28 mouse cellular contexts compared by ENCODE assay signal in the genomic region with DNA sequence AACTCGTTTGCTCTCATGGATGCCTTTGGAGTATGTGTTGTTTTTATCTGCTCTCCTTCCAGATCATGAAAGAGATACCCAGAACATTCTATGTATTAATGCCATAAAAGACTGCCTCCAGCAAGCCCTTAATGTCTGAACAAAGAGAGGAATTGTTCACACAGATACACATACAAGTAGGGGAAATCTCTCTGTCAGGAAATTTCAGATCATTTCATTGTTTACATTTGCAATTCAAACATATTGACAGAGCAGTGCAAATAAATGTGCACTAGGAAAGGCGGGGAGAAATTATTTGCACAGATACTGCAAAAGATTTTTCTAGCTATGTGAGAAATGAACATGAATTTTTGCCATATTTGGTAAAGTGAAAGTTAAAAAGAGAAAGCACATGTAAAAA.
A peak's percentile ranks its signal among the peaks of the same experiment; 100 is the strongest.
DNase-seq lines count a peak whose midpoint lies in the region; ATAC-seq and TF ChIP-seq lines count a peak whose summit lies in the region.
"Had no signal": no experiment of that assay in that cellular context is flagged by ENCODE, and none has a peak within 500 bp of the region (broad histone marks: within the 10 kb centered on the region; RNA-seq: fewer than 3 reads in every experiment).

No protein-coding gene starts in this region.

- H3K79me2 ChIP-seq in CH12.LX (replicated peaks; ENCODE audit: control insufficient read depth, extremely low read depth, insufficient read depth, poor library complexity, severe bottlenecking) = no peaks in the 10 kb centered on the region

- TF ChIP-seq RAD21 in CH12.LX (IDR thresholded peaks at IDR 0.05; ENCODE audit: low read depth, low read length) = no peak

- ATAC-seq in intestine, embryonic 14.5 days (replicated peaks; ENCODE audit: low FRiP score, low TSS enrichment, low read depth) = 0 out of 2 replicates have a peak, but pooled peaks have one; percentile 43
- ATAC-seq in intestine, postnatal 0 days = no peak
- peak; percentile 27; the same call in 1 of the 2 replicates for ATAC-seq in lung, embryonic 15.5 days (ENCODE audit: borderline replicate concordance, extremely low read depth, low FRiP score, low TSS enrichment)
- 0 out of 2 replicates have a peak, but pooled peaks have one; percentile 31 for ATAC-seq in intestine, embryonic 16.5 days
- ATAC-seq: forebrain, embryonic 15.5 days; Patski had no signal

- no peak for TF ChIP-seq CTCF in intestine, postnatal 0 days (IDR thresholded peaks at IDR 0.05; ENCODE audit: low read depth)
- no peak for TF ChIP-seq CTCF in CH12.LX (conservative IDR thresholded peaks at IDR 0.05 in 1 of 2, IDR thresholded peaks at IDR 0.05 in 1 of 2; ENCODE audit: low read depth in 2 of 2, low read length in 2 of 2)

- no peak for TF ChIP-seq EP300 in CH12.LX (IDR thresholded peaks at IDR 0.05; ENCODE audit: low read length)

- in situ Hi-C loops in CH12.LX (cut with MboI; ENCODE audit: low pct_ligation_motif_present, low pct_unique_long_range_greater_than_20kb, low sequenced_read_pairs) = no loop called here

- no peak overlapping the region for H3K4me3 ChIP-seq in intestine, embryonic 14.5 days (ENCODE audit: low read depth, low read length)
- no peak overlapping the region for H3K4me3 ChIP-seq in intestine, postnatal 0 days (ENCODE audit: low read depth, low read length)
- no peak overlapping the region for H3K4me3 ChIP-seq in lung, embryonic 15.5 days
- no peak overlapping the region for H3K4me3 ChIP-seq in CH12.LX (replicated peaks in 1 of 3; ENCODE audit: low read depth in 2 of 3, low read length in 2 of 3, poor library complexity in 1 of 3)
- no peak overlapping the region for H3K4me3 ChIP-seq in intestine, embryonic 16.5 days (ENCODE audit: low read length)
- H3K4me3 ChIP-seq: embryonic facial prominence, embryonic 10.5 days; embryonic facial prominence, embryonic 13.5 days; forebrain, embryonic 12.5 days; forebrain, embryonic 15.5 days; heart, adult 2 months; heart, embryonic 10.5 days; heart, embryonic 13.5 days had no signal

- no peak overlapping the region for H3K27ac ChIP-seq in intestine, embryonic 14.5 days (ENCODE audit: low read depth)
- H3K27ac ChIP-seq in intestine, postnatal 0 days (ENCODE audit: low read depth, low read length) = no peak overlapping the region
- H3K27ac ChIP-seq in lung, embryonic 15.5 days = no peak overlapping the region
- no peak overlapping the region for H3K27ac ChIP-seq in CH12.LX (ENCODE audit: insufficient read depth, low read depth)
- H3K27ac ChIP-seq in intestine, embryonic 16.5 days (ENCODE audit: low read length) = no peak overlapping the region
- H3K27ac ChIP-seq: embryonic facial prominence, embryonic 10.5 days; embryonic facial prominence, embryonic 13.5 days; forebrain, embryonic 12.5 days; forebrain, embryonic 15.5 days; heart, adult 2 months; heart, embryonic 10.5 days; heart, embryonic 13.5 days; hindbrain, embryonic 14.5 days had no signal

- no peak for TF ChIP-seq POLR2A in CH12.LX (IDR thresholded peaks at IDR 0.05; ENCODE audit: low read depth, low read length)

- no peaks in the 10 kb centered on the region for H3K27me3 ChIP-seq in intestine, embryonic 14.5 days (replicated peaks; ENCODE audit: control insufficient read depth, insufficient read depth, low read length)
- H3K27me3 ChIP-seq in intestine, postnatal 0 days (replicated peaks; ENCODE audit: control insufficient read depth, insufficient read depth, low read length) = no peaks in the 10 kb centered on the region
- no peaks in the 10 kb centered on the region for H3K27me3 ChIP-seq in lung, embryonic 15.5 days
- H3K27me3 ChIP-seq in CH12.LX (replicated peaks) = no peaks in the 10 kb centered on the region
- no peaks in the 10 kb centered on the region for H3K27me3 ChIP-seq in intestine, embryonic 16.5 days (replicated peaks; ENCODE audit: control insufficient read depth, insufficient read depth, low read length)
- H3K27me3 ChIP-seq: forebrain, embryonic 12.5 days; forebrain, embryonic 15.5 days; heart, embryonic 13.5 days; Patski had no signal

- H3K9ac ChIP-seq in intestine, embryonic 14.5 days (ENCODE audit: low read length) = no peak overlapping the region
- no peak overlapping the region for H3K9ac ChIP-seq in intestine, postnatal 0 days (ENCODE audit: low read depth, low read length)
- no peak overlapping the region for H3K9ac ChIP-seq in lung, embryonic 15.5 days
- no peak overlapping the region for H3K9ac ChIP-seq in CH12.LX (ENCODE audit: insufficient read depth, low read depth)
- no peak overlapping the region for H3K9ac ChIP-seq in intestine, embryonic 16.5 days (ENCODE audit: low read depth, low read length)
- H3K9ac ChIP-seq: embryonic facial prominence, embryonic 13.5 days; forebrain, embryonic 12.5 days; forebrain, embryonic 15.5 days; heart, embryonic 13.5 days; hindbrain, embryonic 14.5 days had no signal

- dilution Hi-C loops in CH12.LX (cut with MboI; ENCODE audit: extremely low pct_ligation_motif_present, extremely low pct_unique_long_range_greater_than_20kb, low sequenced_read_pairs) = no loop called here

- no peaks in the 10 kb centered on the region for H3K9me3 ChIP-seq in intestine, embryonic 14.5 days (ENCODE audit: control insufficient read depth, low read length)
- H3K9me3 ChIP-seq in intestine, postnatal 0 days (ENCODE audit: control insufficient read depth) = no peaks in the 10 kb centered on the region
- H3K9me3 ChIP-seq in lung, embryonic 15.5 days = no peaks in the 10 kb centered on the region
- H3K9me3 ChIP-seq in CH12.LX (replicated peaks; ENCODE audit: low read length) = no peaks in the 10 kb centered on the region
- no peaks in the 10 kb centered on the region for H3K9me3 ChIP-seq in intestine, embryonic 16.5 days (ENCODE audit: control insufficient read depth, low read length)
- H3K9me3 ChIP-seq: embryonic facial prominence, embryonic 10.5 days; embryonic facial prominence, embryonic 13.5 days; forebrain, embryonic 12.5 days; forebrain, embryonic 15.5 days; G1E; heart, embryonic 10.5 days; heart, embryonic 13.5 days had no signal

- H3K4me2 ChIP-seq in intestine, embryonic 14.5 days (ENCODE audit: low read length) = no peak overlapping the region
- no peak overlapping the region for H3K4me2 ChIP-seq in intestine, postnatal 0 days (replicated peaks; ENCODE audit: low read depth)
- H3K4me2 ChIP-seq in lung, embryonic 15.5 days = no peak overlapping the region
- peak overlapping the region; percentile 13; the same call in 1 of the 2 replicates for H3K4me2 ChIP-seq in CH12.LX (ENCODE audit: insufficient read depth, low read depth, poor library complexity, severe bottlenecking)
- H3K4me2 ChIP-seq in intestine, embryonic 16.5 days (ENCODE audit: low read depth, low read length) = no peak overlapping the region
- H3K4me2 ChIP-seq: embryonic facial prominence, embryonic 13.5 days; forebrain, embryonic 12.5 days; forebrain, embryonic 15.5 days; heart, embryonic 13.5 days; hindbrain, embryonic 14.5 days had no signal

- no peak for DNase-seq in intestine, embryonic 14.5 days (ENCODE audit: low spot score)
- DNase-seq in lung, postnatal 36 days = no peak
- no peak for DNase-seq in CH12.LX (ENCODE audit: extremely low read depth)
- DNase-seq in neural tube, embryonic 10.5 days (ENCODE audit: extremely low spot score, low spot score) = no peak
- DNase-seq: adrenal gland, postnatal 10 days; adrenal gland, postnatal 36 days; cerebellum, adult 11 months; cerebellum, adult 8-10 months; cerebellum, postnatal 10 days; cerebellum, postnatal 36 days; embryo, embryonic 11 days; gastrocnemius, postnatal 10 days; gastrocnemius, postnatal 36 days; heart, adult 2 months; heart, postnatal 14 days; heart, postnatal 4 days had no signal

- no peaks in the 10 kb centered on the region for H3K36me3 ChIP-seq in intestine, embryonic 14.5 days (ENCODE audit: control insufficient read depth, insufficient read depth, low read length)
- H3K36me3 ChIP-seq in intestine, postnatal 0 days (ENCODE audit: control insufficient read depth, insufficient read depth) = no peaks in the 10 kb centered on the region
- H3K36me3 ChIP-seq in lung, embryonic 15.5 days = no peaks in the 10 kb centered on the region
- no peaks in the 10 kb centered on the region for H3K36me3 ChIP-seq in CH12.LX (replicated peaks in 1 of 2; ENCODE audit: control insufficient read depth in 1 of 2, insufficient read depth in 1 of 2, low read length in 1 of 2)
- H3K36me3 ChIP-seq in intestine, embryonic 16.5 days (ENCODE audit: control insufficient read depth, insufficient read depth, low read length) = no peaks in the 10 kb centered on the region
- H3K36me3 ChIP-seq: embryonic facial prominence, embryonic 10.5 days; embryonic facial prominence, embryonic 13.5 days; forebrain, embryonic 12.5 days; forebrain, embryonic 15.5 days; G1E; heart, embryonic 10.5 days; heart, embryonic 13.5 days had no signal

- 30% methylated on average over 2 of the region's 2 CpGs for WGBS in intestine, embryonic 14.5 days
- WGBS in intestine, postnatal 0 days = 14% methylated on average over 2 of the region's 2 CpGs
- WGBS in lung, embryonic 15.5 days = 10% methylated on average over 2 of the region's 2 CpGs
- WGBS in intestine, embryonic 16.5 days = 26% methylated on average over 2 of the region's 2 CpGs

- no peaks in the 10 kb centered on the region for H3K4me1 ChIP-seq in intestine, embryonic 14.5 days (replicated peaks; ENCODE audit: control insufficient read depth, insufficient read depth, low read length)
- no peaks in the 10 kb centered on the region for H3K4me1 ChIP-seq in intestine, postnatal 0 days (replicated peaks; ENCODE audit: control insufficient read depth, insufficient read depth, low read length)
- H3K4me1 ChIP-seq in lung, embryonic 15.5 days = peaks cover 4% of the 10 kb centered on the region; the same call in 1 of the 2 replicates
- peaks cover 0 to under 1% of the 10 kb centered on the region in 2 experiments; a peak in 1 of 4 replicates for H3K4me1 ChIP-seq in CH12.LX (ENCODE audit: control insufficient read depth in 1 of 2, insufficient read depth in 2 of 2)
- H3K4me1 ChIP-seq in intestine, embryonic 16.5 days (ENCODE audit: control insufficient read depth, insufficient read depth, low read length) = peaks cover 3% of the 10 kb centered on the region; the same call in 1 of the 2 replicates
- H3K4me1 ChIP-seq: forebrain, embryonic 12.5 days; heart, embryonic 10.5 days; heart, embryonic 13.5 days had no signal

TF ChIP-seq in CH12.LX, 34 proteins besides CTCF, POLR2A, EP300 and RAD21 (continues in another document):
- no peak for TF ChIP-seq POLR2AphosphoS2 (IDR thresholded peaks at IDR 0.05; ENCODE audit: low read depth, low read length)
- no peak for TF ChIP-seq KAT2A (IDR thresholded peaks at IDR 0.05; ENCODE audit: insufficient replicate concordance, low read length)
- TF ChIP-seq RCOR1 (conservative IDR thresholded peaks at IDR 0.05; ENCODE audit: low read depth, low read length) = no peak
- TF ChIP-seq MYC (IDR thresholded peaks at IDR 0.05; ENCODE audit: low read depth, low read length) = no peak
- no peak for TF ChIP-seq SIN3A (IDR thresholded peaks at IDR 0.05; ENCODE audit: low read length)
- TF ChIP-seq GABPA (IDR thresholded peaks at IDR 0.05; ENCODE audit: insufficient replicate concordance, low read depth, low read length) = no peak
- TF ChIP-seq NELFE (IDR thresholded peaks at IDR 0.05; ENCODE audit: low read depth, low read length) = no peak
- TF ChIP-seq ZMIZ1 (IDR thresholded peaks at IDR 0.05; ENCODE audit: low read depth, low read length) = no peak
- no peak for TF ChIP-seq UBTF (IDR thresholded peaks at IDR 0.05; ENCODE audit: low read depth, low read length)
